Mouse (Mus musculus): ENCODE results near the gene Plk5. TPM values are rescaled to one million over a fixed set of nuclear protein-coding genes. Genes with fewer than 3 reads are reported as not detected.
A peak's percentile ranks its signal among the peaks of the same experiment; 100 is the strongest.

Gene Plk5
- polyA plus RNA-seq, 1 experiment from 2014 or later, result 6.2 TPM

DNA sequence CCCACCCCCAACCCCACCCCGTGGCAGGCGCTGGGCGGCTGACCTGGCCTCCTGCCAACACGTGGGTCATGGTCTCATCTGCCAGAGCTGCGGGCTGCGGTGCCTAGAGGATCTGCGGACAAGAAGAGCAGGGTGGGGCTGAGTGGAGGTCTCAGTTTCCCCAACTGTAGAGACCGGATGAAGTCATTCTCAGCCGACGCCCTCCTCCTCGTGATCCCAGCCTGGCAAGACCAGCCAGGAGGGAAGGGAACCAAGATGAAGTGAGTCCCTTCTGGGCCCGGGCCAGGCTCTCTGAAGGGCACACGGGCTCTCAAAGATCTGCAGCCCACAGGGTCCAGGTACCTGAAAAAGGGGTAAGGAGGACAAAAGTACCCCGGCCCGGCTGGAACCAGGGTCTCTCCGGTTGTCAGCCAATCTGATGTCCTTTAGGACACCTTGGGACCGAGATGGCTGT is 8.7 kb upstream of the Plk5 start:
- Histone ChIP-seq H3K9me3 (no peaks in the 10 kb centered on the region), H3K36me3 (replicated peaks) (no peaks in the 10 kb centered on the region), H3K4me3 (no peak overlapping the region), H3K9ac (no peak overlapping the region), H3K4me2 (no peak overlapping the region), H3K27me3 (replicated peaks) (peaks cover 95% of the 10 kb centered on the region), H3K4me1 (peaks cover 22% of the 10 kb centered on the region), H3K27ac (no peak overlapping the region)
- 17% methylated on average over 17 of the region's 17 CpGs for WGBS
- ATAC-seq (replicated peaks), result no peak

DNA sequence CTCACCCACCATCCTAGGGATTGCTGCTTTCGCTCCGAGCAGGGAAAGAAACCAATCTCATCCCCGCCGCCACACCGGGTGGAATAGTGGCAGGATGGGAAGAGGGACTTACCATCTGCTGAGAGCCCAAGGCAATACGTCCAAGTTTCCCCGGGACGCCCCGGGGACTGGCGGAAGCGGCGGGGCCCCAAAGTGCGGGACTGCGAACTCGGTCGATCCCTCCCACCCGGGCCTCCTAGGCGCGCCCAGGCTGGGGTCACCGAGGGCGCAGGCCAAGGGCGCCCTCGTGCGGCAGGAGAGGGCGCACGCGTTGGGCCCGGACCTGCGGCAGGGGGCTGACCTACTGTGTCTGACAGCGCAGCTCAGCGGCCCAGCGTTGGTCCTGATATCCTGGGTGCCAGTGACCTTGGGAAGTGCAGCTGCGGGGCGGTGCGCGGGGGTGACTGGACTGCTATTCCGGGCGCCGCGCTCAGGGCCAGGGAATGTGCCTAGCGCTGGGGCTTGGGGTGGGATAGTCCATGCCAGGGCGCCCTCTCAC is 7.9 kb upstream of the Plk5 start, which contains the start of gene Adamtsl5:
Gene Adamtsl5 (minus strand): TSS at position 169 of the 538 bp plus-strand sequence.
- H3K27ac ChIP-seq, result no peak within 1 kb of the TSS
- no peaks in the 10 kb centered on the region for H3K36me3 ChIP-seq (replicated peaks)
- no peak within 1 kb of the TSS for H3K9ac ChIP-seq
- H3K9me3 ChIP-seq, result no peaks in the 10 kb centered on the region
- peak within 1 kb of the TSS; percentile 2 for H3K4me2 ChIP-seq
- peaks cover 14% of the 10 kb centered on the region for H3K4me1 ChIP-seq
- no peak within 1 kb of the TSS for H3K4me3 ChIP-seq
- H3K27me3 ChIP-seq (replicated peaks), result peaks cover 95% of the 10 kb centered on the region
- no peak for ATAC-seq (replicated peaks)
- under 1% methylated on average over 40 of the region's 42 CpGs for WGBS

DNA sequence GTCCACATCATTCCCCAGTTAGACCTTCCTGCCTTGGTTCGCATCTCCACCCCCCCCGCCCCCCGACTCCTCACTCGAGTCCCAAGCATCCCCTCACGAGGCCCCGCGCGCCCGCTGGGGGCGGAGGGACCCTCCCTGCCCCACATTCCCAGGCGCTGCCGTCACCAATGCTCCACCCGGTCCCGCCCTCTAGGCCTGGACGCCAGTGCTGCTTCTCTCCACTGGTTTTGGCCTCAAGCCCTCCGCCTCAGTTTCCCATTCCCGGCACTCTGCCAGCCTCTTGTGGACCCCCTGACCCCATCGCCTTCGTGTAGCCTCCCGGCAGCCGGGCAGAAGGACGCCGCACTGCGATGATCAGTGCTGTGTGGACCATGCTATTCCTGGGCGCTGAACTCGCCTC is 7.3 kb upstream of the Plk5 start:
- Histone ChIP-seq H3K27ac (no peak overlapping the region), H3K4me3 (no peak overlapping the region), H3K36me3 (replicated peaks) (no peaks in the 10 kb centered on the region), H3K27me3 (replicated peaks) (peaks cover 93% of the 10 kb centered on the region), H3K4me1 (peaks cover 9% of the 10 kb centered on the region), H3K9me3 (no peaks in the 10 kb centered on the region), H3K9ac (no peak overlapping the region), H3K4me2 (0 out of 2 replicates have a peak overlapping the region, but pooled peaks have one; percentile 2)
- WGBS, result 16% methylated on average over 25 of the region's 26 CpGs
- no peak for ATAC-seq (replicated peaks)

DNA sequence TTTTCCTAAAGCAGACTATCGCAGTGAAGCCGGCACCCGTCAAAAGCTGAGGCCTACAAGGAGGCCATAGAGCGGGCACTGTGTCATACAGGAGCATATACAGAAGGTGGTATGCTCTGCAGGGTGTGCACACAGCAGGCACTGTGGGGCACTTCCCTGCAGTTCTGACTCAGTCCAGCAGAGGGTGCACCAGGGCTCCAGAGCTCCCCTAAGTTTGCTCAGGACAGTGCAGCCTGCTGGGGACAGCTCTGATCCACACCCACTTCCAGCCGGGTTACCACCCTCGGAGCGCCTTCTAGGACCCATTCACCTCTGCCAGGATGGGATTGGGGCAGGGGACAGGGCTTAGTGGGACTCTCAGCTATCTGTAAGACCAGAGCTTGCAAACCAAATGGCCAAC is 6.0 kb upstream of the Plk5 start:
- H3K9me3 ChIP-seq, result no peaks in the 10 kb centered on the region
- peaks cover 92% of the 10 kb centered on the region for H3K27me3 ChIP-seq (replicated peaks)
- H3K27ac ChIP-seq, result no peak overlapping the region
- H3K4me2 ChIP-seq, result no peak overlapping the region
- H3K4me1 ChIP-seq, result peaks cover 9% of the 10 kb centered on the region; the same call in 1 of the 2 replicates
- WGBS, result 5% methylated on average over 7 of the region's 7 CpGs
- H3K36me3 ChIP-seq (replicated peaks), result no peaks in the 10 kb centered on the region
- ATAC-seq (replicated peaks), result peak; percentile 68
- H3K9ac ChIP-seq, result no peak overlapping the region
- H3K4me3 ChIP-seq, result no peak overlapping the region

DNA sequence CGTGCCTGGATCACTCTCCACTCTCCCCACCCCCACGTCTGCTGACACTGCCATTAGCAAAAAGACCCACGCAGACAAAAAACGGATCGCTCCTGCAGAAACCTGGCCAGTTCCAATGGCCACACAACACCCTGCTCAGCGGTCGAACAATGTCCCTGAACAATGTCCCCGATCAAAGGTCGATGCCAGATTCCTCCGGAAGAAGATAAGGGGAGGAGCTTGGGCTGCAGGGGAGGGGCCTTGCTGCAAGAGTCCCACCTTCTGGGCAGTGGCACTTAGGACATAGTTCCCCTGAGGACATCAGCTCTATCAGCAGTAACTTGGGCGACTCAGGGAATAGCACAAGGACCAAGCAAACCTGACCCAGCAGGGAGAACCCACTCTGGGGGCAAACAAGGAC is 4.4 kb upstream of the Plk5 start:
- WGBS, result 23% methylated on average over 11 of the region's 11 CpGs
- no peaks in the 10 kb centered on the region for H3K9me3 ChIP-seq
- peaks cover 20% of the 10 kb centered on the region for H3K4me1 ChIP-seq
- no peak for ATAC-seq (replicated peaks)
- H3K36me3 ChIP-seq (replicated peaks), result no peaks in the 10 kb centered on the region
- H3K4me2 ChIP-seq, result no peak overlapping the region
- no peak overlapping the region for H3K27ac ChIP-seq
- H3K4me3 ChIP-seq, result no peak overlapping the region
- H3K9ac ChIP-seq, result no peak overlapping the region
- H3K27me3 ChIP-seq (replicated peaks), result peaks cover 94% of the 10 kb centered on the region

DNA sequence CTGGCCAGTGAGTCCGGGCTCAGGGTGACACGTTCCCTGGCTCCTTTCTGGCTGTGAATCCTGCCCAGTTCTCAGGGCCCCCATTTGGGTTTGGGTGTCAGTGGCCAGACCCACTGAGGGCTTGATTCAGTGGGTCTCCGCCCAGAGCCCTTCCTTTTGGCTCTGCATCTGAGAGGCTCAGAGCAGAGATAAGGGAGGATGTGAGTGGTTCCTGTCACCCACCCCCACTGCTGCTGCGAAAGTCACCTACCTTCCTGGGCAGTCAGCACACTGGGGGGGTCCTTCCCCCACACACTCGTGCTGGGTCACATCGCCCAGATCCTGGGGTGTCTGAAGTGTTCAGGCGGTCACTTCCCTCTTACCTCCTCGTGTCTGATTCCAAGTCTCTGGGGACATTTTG is 3.5 kb upstream of the Plk5 start:
- Histone ChIP-seq H3K9me3 (no peaks in the 10 kb centered on the region), H3K4me3 (no peak overlapping the region), H3K4me2 (no peak overlapping the region), H3K36me3 (replicated peaks) (no peaks in the 10 kb centered on the region), H3K27me3 (replicated peaks) (peaks cover 95% of the 10 kb centered on the region), H3K9ac (no peak overlapping the region), H3K4me1 (peaks cover 29% of the 10 kb centered on the region), H3K27ac (no peak overlapping the region)
- ATAC-seq (replicated peaks), result no peak
- WGBS, result 65% methylated on average over 8 of the region's 8 CpGs

DNA sequence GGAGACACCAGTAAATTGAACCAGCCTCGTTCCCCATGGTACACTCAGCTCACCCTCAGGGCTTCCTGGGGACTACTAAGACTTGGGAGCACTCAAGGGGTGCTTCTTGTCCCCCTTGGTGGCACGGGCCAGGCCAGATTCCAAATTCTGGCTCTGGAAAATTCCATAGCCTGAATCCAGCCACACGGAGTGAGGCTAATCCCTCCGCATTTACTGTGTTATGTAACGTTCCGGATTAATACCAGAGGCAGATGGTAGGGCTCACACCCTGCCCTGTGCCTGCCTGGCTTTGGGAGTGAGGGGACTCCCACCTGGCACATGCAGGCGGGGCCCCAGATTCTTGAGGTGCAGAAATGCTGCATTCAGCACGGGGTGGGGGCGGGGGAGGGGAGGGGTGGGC is 828 bp upstream of the Plk5 start:
- Histone ChIP-seq H3K4me3 (no peak overlapping the region), H3K4me1 (peaks cover 25% of the 10 kb centered on the region), H3K9ac (no peak overlapping the region), H3K27me3 (replicated peaks) (peaks cover 83% of the 10 kb centered on the region), H3K4me2 (no peak overlapping the region), H3K9me3 (no peaks in the 10 kb centered on the region), H3K36me3 (replicated peaks) (no peaks in the 10 kb centered on the region), H3K27ac (no peak overlapping the region)
- 5% methylated on average over 9 of the region's 9 CpGs for WGBS
- ATAC-seq (replicated peaks), result no peak

DNA sequence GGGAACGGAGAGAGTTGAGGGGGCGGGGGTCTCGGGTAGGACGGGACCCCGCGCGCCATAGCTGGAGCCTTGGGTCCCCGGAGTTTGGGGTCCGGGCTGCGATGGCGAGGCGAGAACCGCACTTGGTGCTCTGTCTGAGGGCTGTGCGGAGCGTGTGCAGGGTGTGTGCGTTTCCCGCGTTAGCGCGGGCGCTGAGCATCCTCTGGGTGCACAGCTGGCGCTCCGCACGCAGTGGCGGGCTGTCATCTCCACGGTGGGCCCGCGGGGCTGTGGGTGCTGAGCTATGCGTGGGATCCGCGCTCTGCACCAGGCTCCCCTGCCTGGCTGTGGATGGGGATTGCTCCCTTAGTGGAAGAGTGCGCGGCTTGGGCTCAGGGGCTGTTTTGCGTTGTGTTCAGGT is 478 bp downstream of the Plk5 start:
- peak; percentile 40; the same call in 1 of the 2 replicates for ATAC-seq (replicated peaks)
- WGBS, result 2% methylated on average over 34 of the region's 34 CpGs
- Histone ChIP-seq H3K4me2 (peak overlapping the region; percentile 68), H3K27me3 (replicated peaks) (peaks cover 71% of the 10 kb centered on the region), H3K9me3 (no peaks in the 10 kb centered on the region), H3K36me3 (replicated peaks) (no peaks in the 10 kb centered on the region), H3K27ac (no peak overlapping the region), H3K9ac (peak overlapping the region; percentile 16), H3K4me1 (peaks cover 25% of the 10 kb centered on the region), H3K4me3 (peak overlapping the region; percentile 38)

DNA sequence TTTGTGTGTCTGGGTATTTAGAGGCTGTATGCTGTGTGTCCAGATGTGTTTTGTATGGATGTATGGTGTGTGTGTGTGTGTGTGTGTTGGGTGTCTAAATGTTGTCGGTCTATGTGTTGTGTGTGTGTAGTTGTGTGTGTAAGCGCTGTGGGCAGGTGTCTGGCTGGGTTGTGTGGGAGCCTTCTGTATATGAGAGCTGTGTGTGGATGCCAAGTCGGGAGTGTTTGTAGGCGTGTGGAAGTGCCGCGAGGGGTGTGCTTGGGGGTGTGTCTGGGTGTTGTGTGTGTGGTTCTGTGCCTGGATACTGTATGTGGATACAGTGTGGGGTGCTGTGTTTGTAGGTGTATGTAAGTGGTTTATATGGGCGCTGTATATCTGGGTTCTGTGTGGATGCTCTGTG is 1.1 kb downstream of the Plk5 start:
- Histone ChIP-seq H3K4me1 (peaks cover 25% of the 10 kb centered on the region), H3K9me3 (no peaks in the 10 kb centered on the region), H3K9ac (no peak overlapping the region; the same call in 1 of the 2 replicates), H3K27ac (no peak overlapping the region), H3K27me3 (replicated peaks) (peaks cover 65% of the 10 kb centered on the region), H3K4me2 (peak overlapping the region; percentile 62), H3K36me3 (replicated peaks) (no peaks in the 10 kb centered on the region), H3K4me3 (peak overlapping the region; percentile 38)
- 26% methylated on average over 7 of the region's 7 CpGs for WGBS
- peak; percentile 12; the same call in 1 of the 2 replicates for ATAC-seq (replicated peaks)

DNA sequence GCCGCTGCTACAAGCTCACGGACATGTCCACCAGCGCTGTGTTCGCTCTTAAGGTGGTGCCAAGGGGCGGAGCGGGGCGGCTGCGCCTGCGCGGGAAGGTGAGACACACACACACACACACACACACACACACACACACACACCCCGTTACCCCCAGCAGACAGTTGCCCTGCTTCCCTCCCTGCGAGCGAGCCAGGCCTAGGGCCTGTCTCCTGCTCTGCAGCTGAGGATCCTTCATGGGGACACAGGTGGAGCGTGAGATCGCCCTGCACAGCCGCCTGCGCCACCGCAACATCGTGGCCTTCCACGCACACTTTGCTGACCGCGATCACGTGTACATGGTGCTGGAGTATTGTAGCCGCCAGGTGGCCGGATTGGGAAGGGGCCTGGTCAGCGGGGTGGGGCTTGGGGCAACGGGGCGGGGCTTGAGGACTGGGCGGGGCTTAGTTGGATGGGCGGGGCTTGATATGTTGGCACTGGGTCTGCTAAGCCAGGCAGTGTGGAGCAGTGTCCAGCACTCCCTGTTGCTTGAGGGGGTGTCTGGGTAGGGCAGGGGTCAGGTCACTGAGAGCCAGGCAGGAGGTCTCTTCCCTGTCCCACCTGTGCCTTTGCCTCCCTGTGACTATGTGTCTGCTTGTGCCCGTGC is 1.9 kb downstream of the Plk5 start:
- Histone ChIP-seq H3K9me3 (no peaks in the 10 kb centered on the region), H3K27me3 (replicated peaks) (peaks cover 57% of the 10 kb centered on the region), H3K4me1 (peaks cover 25% of the 10 kb centered on the region), H3K27ac (no peak overlapping the region), H3K4me2 (peak overlapping the region; percentile 62), H3K4me3 (peak overlapping the region; percentile 38), H3K9ac (peak overlapping the region; percentile 27), H3K36me3 (replicated peaks) (no peaks in the 10 kb centered on the region)
- ATAC-seq (replicated peaks), result peak; percentile 56
- WGBS, result 5% methylated on average over 29 of the region's 31 CpGs

DNA sequence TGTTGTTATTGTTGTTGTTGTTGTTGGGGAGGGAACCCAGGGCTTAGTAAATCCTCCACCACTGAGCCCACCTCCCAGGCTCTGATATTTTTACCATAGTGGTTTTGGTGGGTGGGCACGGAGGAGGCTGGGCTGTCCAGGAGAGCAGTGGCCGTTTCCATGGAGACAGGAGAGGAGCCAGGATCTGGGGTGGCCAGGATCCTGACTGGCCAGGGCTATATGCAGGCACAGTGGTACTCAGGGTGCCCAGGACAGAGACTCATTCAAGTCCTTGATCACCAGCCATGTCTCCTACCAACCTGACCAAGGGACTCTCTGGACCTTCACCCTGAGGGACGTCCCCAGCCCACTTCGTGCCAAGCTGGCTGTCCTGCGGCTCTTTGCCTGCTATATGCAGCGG is 7.5 kb downstream of the Plk5 start:
- Histone ChIP-seq H3K9ac (no peak overlapping the region), H3K27ac (no peak overlapping the region), H3K4me1 (peaks cover 6% of the 10 kb centered on the region), H3K27me3 (replicated peaks) (peaks cover 5% of the 10 kb centered on the region), H3K9me3 (no peaks in the 10 kb centered on the region), H3K4me2 (no peak overlapping the region), H3K36me3 (replicated peaks) (no peaks in the 10 kb centered on the region), H3K4me3 (no peak overlapping the region)
- WGBS, result 25% methylated on average over 6 of the region's 6 CpGs
- ATAC-seq (replicated peaks), result no peak

DNA sequence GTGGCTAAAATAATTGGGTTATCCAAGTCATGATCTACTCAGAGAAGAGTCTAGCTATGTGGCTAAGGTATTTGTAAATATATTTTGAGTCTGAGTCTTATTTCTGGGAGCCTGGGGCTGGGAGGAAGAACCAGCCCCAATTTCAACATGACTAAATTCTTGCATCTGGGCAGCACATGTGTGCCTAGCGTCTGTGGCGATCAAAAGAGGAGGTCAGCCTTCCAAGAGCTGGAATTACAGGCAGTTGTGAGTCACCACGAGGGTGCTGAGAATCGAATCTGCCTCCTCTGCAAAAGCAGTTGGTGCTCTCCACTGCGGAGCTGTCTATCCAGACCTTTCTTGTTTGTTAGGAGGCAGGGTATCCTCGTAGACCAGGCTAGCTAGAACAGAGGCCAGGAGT is 9.5 kb downstream of the Plk5 start:
- no peak for ATAC-seq (replicated peaks)
- Histone ChIP-seq H3K27me3 (replicated peaks) (no peaks in the 10 kb centered on the region), H3K9ac (no peak overlapping the region), H3K4me3 (no peak overlapping the region), H3K27ac (no peak overlapping the region), H3K9me3 (no peaks in the 10 kb centered on the region), H3K36me3 (replicated peaks) (no peaks in the 10 kb centered on the region), H3K4me1 (peaks cover 6% of the 10 kb centered on the region), H3K4me2 (no peak overlapping the region)
- WGBS, result 69% methylated on average over 6 of the region's 6 CpGs

DNA sequence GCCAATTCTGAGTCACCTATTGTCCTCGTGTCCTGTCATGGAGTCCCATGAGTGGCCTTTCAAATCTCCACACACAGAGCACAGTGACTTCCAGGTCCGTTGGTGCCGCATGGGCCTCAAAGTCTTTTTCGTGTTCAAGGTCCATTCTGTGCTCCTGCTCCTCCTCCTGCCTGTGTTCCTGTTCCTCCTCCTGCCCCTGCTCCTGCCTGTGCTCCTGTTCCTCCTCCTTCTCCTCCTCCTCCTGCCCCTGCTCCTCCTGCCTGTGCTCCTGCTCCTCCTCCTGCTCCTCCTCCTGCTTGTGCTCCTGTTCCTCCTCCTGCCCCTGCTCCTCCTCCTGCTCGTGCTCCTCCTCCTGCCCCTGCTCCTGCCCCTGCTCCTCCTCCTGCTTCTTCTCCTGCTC is 11.7 kb downstream of the Plk5 start:
- H3K9ac ChIP-seq, result no peak overlapping the region
- H3K4me1 ChIP-seq, result peaks cover 17% of the 10 kb centered on the region
- H3K4me3 ChIP-seq, result no peak overlapping the region
- ATAC-seq (replicated peaks), result no peak
- H3K36me3 ChIP-seq (replicated peaks), result no peaks in the 10 kb centered on the region
- H3K27ac ChIP-seq, result no peak overlapping the region
- no peaks in the 10 kb centered on the region for H3K9me3 ChIP-seq
- 54% methylated on average over 5 of the region's 5 CpGs for WGBS
- H3K27me3 ChIP-seq (replicated peaks), result no peaks in the 10 kb centered on the region
- H3K4me2 ChIP-seq, result no peak overlapping the region

Data from midbrain, embryonic 15.5 days (tissue).